Mouse (Mus musculus): Measurements from ENCODE around the gene Lmod3. TPM values are rescaled to one million over a fixed set of nuclear protein-coding genes. Genes with fewer than 3 reads are reported as not detected.

Lmod3 gene
- polyA plus RNA-seq, 1 experiment: not detected

- H3K9ac ChIP-seq (ENCODE audit: low read depth, poor library complexity, severe bottlenecking): no peak overlapping the region
- TF ChIP-seq EP300 (IDR thresholded peaks at IDR 0.05; ENCODE audit: insufficient read depth, low read depth, low read length) (no peak), POLR2A (IDR thresholded peaks at IDR 0.05; ENCODE audit: insufficient read depth, low read length) (no peak), CTCF (IDR thresholded peaks at IDR 0.05; ENCODE audit: low read depth, low read length) (no peak)
- no peaks in the 10 kb centered on the region for H3K36me3 ChIP-seq (ENCODE audit: control insufficient read depth, insufficient read depth, low read length, poor library complexity, severe bottlenecking)
- H3K4me3 ChIP-seq (ENCODE audit: low read depth, low read length): no peak overlapping the region
- no peaks in the 10 kb centered on the region for H3K27me3 ChIP-seq (ENCODE audit: control insufficient read depth, insufficient read depth, low read length, poor library complexity, severe bottlenecking)
- no peaks in the 10 kb centered on the region for H3K4me1 ChIP-seq (ENCODE audit: control insufficient read depth, insufficient read depth, low read length)
- no peak overlapping the region for H3K27ac ChIP-seq (ENCODE audit: insufficient read depth, low read length)
- no peaks in the 10 kb centered on the region; the same call in 1 of the 2 replicates for H3K9me3 ChIP-seq (replicated peaks; ENCODE audit: control insufficient read depth, insufficient read depth, low read length, poor library complexity, severe bottlenecking)
These were observed 36.3 kb downstream of the Lmod3 start for GRCm38 (mm10) chr6:97216154-97216821.

- Histone ChIP-seq H3K27ac (ENCODE audit: insufficient read depth, low read length) (no peak overlapping the region), H3K27me3 (ENCODE audit: control insufficient read depth, insufficient read depth, low read length, poor library complexity, severe bottlenecking) (no peaks in the 10 kb centered on the region), H3K4me1 (ENCODE audit: control insufficient read depth, insufficient read depth, low read length) (no peaks in the 10 kb centered on the region), H3K36me3 (ENCODE audit: control insufficient read depth, insufficient read depth, low read length, poor library complexity, severe bottlenecking) (no peaks in the 10 kb centered on the region), H3K9ac (ENCODE audit: low read depth, poor library complexity, severe bottlenecking) (peak overlapping the region; percentile 70; the same call in 1 of the 2 replicates), H3K4me3 (ENCODE audit: low read depth, low read length) (peak overlapping the region; percentile 39), H3K9me3 (replicated peaks; ENCODE audit: control insufficient read depth, insufficient read depth, low read length, poor library complexity, severe bottlenecking) (no peaks in the 10 kb centered on the region; the same call in 1 of the 2 replicates)
- TF ChIP-seq EP300 (IDR thresholded peaks at IDR 0.05; ENCODE audit: insufficient read depth, low read depth, low read length) (no peak), CTCF (IDR thresholded peaks at IDR 0.05; ENCODE audit: low read depth, low read length) (no peak), POLR2A (IDR thresholded peaks at IDR 0.05; ENCODE audit: insufficient read depth, low read length) (no peak)
These were observed 40.6 kb downstream of the Lmod3 start for GRCm38 (mm10) chr6:97211981-97212380.

GRCm38 (mm10) chr6:97210962-97211601, 41.5 kb downstream of the Lmod3 start:
- H3K9me3 ChIP-seq (replicated peaks; ENCODE audit: control insufficient read depth, insufficient read depth, low read length, poor library complexity, severe bottlenecking): no peaks in the 10 kb centered on the region; the same call in 1 of the 2 replicates
- peak overlapping the region; percentile 70 for H3K9ac ChIP-seq (ENCODE audit: low read depth, poor library complexity, severe bottlenecking)
- no peak overlapping the region for H3K27ac ChIP-seq (ENCODE audit: insufficient read depth, low read length)
- H3K4me3 ChIP-seq (ENCODE audit: low read depth, low read length): peak overlapping the region; percentile 90
- no peaks in the 10 kb centered on the region for H3K27me3 ChIP-seq (ENCODE audit: control insufficient read depth, insufficient read depth, low read length, poor library complexity, severe bottlenecking)
- H3K4me1 ChIP-seq (ENCODE audit: control insufficient read depth, insufficient read depth, low read length): no peaks in the 10 kb centered on the region
- no peak for TF ChIP-seq CTCF (IDR thresholded peaks at IDR 0.05; ENCODE audit: low read depth, low read length)
- no peak for TF ChIP-seq POLR2A (IDR thresholded peaks at IDR 0.05; ENCODE audit: insufficient read depth, low read length)
- no peak for TF ChIP-seq EP300 (IDR thresholded peaks at IDR 0.05; ENCODE audit: insufficient read depth, low read depth, low read length)
- no peaks in the 10 kb centered on the region for H3K36me3 ChIP-seq (ENCODE audit: control insufficient read depth, insufficient read depth, low read length, poor library complexity, severe bottlenecking)

GRCm38 (mm10) chr6:97210191-97210961, 42.2 kb downstream of the Lmod3 start, which contains the start of gene Arl6ip5:
Gene Arl6ip5, plus strand, starts transcription at chr6:97210689.
- H3K9ac ChIP-seq (ENCODE audit: low read depth, poor library complexity, severe bottlenecking): peak within 1 kb of the TSS; percentile 70
- H3K27me3 ChIP-seq (ENCODE audit: control insufficient read depth, insufficient read depth, low read length, poor library complexity, severe bottlenecking): no peaks in the 10 kb centered on the region
- H3K36me3 ChIP-seq (ENCODE audit: control insufficient read depth, insufficient read depth, low read length, poor library complexity, severe bottlenecking): no peaks in the 10 kb centered on the region
- H3K4me3 ChIP-seq (ENCODE audit: low read depth, low read length): peak within 1 kb of the TSS; percentile 90
- peak within 1 kb of the TSS; percentile 57; the same call in 1 of the 2 replicates for H3K27ac ChIP-seq (ENCODE audit: insufficient read depth, low read length)
- no peaks in the 10 kb centered on the region for H3K4me1 ChIP-seq (ENCODE audit: control insufficient read depth, insufficient read depth, low read length)
- no peaks in the 10 kb centered on the region; the same call in 1 of the 2 replicates for H3K9me3 ChIP-seq (replicated peaks; ENCODE audit: control insufficient read depth, insufficient read depth, low read length, poor library complexity, severe bottlenecking)
- TF ChIP-seq CTCF (IDR thresholded peaks at IDR 0.05; ENCODE audit: low read depth, low read length) (no peak), EP300 (IDR thresholded peaks at IDR 0.05; ENCODE audit: insufficient read depth, low read depth, low read length) (no peak), POLR2A (IDR thresholded peaks at IDR 0.05; ENCODE audit: insufficient read depth, low read length) (peak; percentile 12)

- H3K9me3 ChIP-seq (replicated peaks; ENCODE audit: control insufficient read depth, insufficient read depth, low read length, poor library complexity, severe bottlenecking): no peaks in the 10 kb centered on the region
- peak overlapping the region; percentile 40; the same call in 1 of the 2 replicates for H3K9ac ChIP-seq (ENCODE audit: low read depth, poor library complexity, severe bottlenecking)
- no peaks in the 10 kb centered on the region for H3K27me3 ChIP-seq (ENCODE audit: control insufficient read depth, insufficient read depth, low read length, poor library complexity, severe bottlenecking)
- no peaks in the 10 kb centered on the region for H3K36me3 ChIP-seq (ENCODE audit: control insufficient read depth, insufficient read depth, low read length, poor library complexity, severe bottlenecking)
- H3K4me1 ChIP-seq (ENCODE audit: control insufficient read depth, insufficient read depth, low read length): no peaks in the 10 kb centered on the region
- peak overlapping the region; percentile 57; the same call in 1 of the 2 replicates for H3K27ac ChIP-seq (ENCODE audit: insufficient read depth, low read length)
- TF ChIP-seq POLR2A (IDR thresholded peaks at IDR 0.05; ENCODE audit: insufficient read depth, low read length): no peak
- TF ChIP-seq EP300 (IDR thresholded peaks at IDR 0.05; ENCODE audit: insufficient read depth, low read depth, low read length): no peak
- no peak for TF ChIP-seq CTCF (IDR thresholded peaks at IDR 0.05; ENCODE audit: low read depth, low read length)
- no peak overlapping the region for H3K4me3 ChIP-seq (ENCODE audit: low read depth, low read length)
These were observed 42.8 kb downstream of the Lmod3 start for GRCm38 (mm10) chr6:97209751-97210150.

All from ES-Bruce4 (cell line).